Mouse (Mus musculus) forebrain, embryonic 16.5 days (tissue): ENCODE measurements around the gene Espn. TPM values are rescaled to one million over a fixed set of nuclear protein-coding genes. Genes with fewer than 3 reads are reported as not detected.

Experiments
- ATAC-seq: fragments of 200-750 bp; cut with Nextera tagmentation; 2 replicates; pipeline ENCODE4 v1.8.0; 2017; ENCODE audit warnings: mild to moderate bottlenecking, moderate library complexity
- H3K27ac ChIP-seq: fragments of 300-500 bp; sonication (generic); 2 replicates; pipeline ENCODE4 v1.5.1; 2014; ENCODE audit warnings: low read length, control low read depth
- H3K27me3 ChIP-seq: fragments of 300-500 bp; sonication (generic); replicated peaks from 2 replicates; pipeline ENCODE4 v1.6.1; 2014; ENCODE audit warnings: low read length; ENCODE audit not compliant: control insufficient read depth, insufficient read depth
- H3K36me3 ChIP-seq: fragments of 300-500 bp; sonication (generic); 2 replicates; pipeline ENCODE4 v1.6.1; 2014; ENCODE audit not compliant: control insufficient read depth, insufficient read depth
- H3K4me1 ChIP-seq: fragments of 300-500 bp; sonication (generic); replicated peaks from 2 replicates; pipeline ENCODE4 v1.6.1; 2014; ENCODE audit warnings: low read length; ENCODE audit not compliant: control insufficient read depth, insufficient read depth
- H3K4me2 ChIP-seq: fragments of 300-500 bp; sonication (generic); 2 replicates; pipeline ENCODE4 v1.6.1; 2014; ENCODE audit warnings: mild to moderate bottlenecking, low read length, control low read depth
- H3K4me3 ChIP-seq: fragments of 300-500 bp; sonication (generic); replicated peaks from 2 replicates; pipeline ENCODE4 v1.5.1; 2014; ENCODE audit warnings: mild to moderate bottlenecking, low read length, control low read depth
- H3K9ac ChIP-seq: fragments of 300-500 bp; sonication (generic); replicated peaks from 2 replicates; pipeline ENCODE4 v1.6.1; 2014; ENCODE audit warnings: low read depth, low read length, control low read depth
- H3K9me3 ChIP-seq: fragments of 300-500 bp; sonication (generic); 2 replicates; pipeline ENCODE4 v1.6.1; 2016; ENCODE audit warnings: low read length; ENCODE audit not compliant: control insufficient read depth
- WGBS: fragments of 180-500 bp; shearing (Covaris S2); extraction: QIAGEN DNeasy Blood & Tissue Kit; methylation state at CpG from one replicate; pipeline ENCODE4 v1.1.7; 2014; 5-methylcytosine and 5-hydroxymethylcytosine counted together
- polyA plus RNA-seq: library from polyadenylated mRNA; unstranded; fragments of >200 nt; fragmentation: Nextera tagmentation; extraction: Ambion mirVana; gene quantifications from 2 replicates; pipeline ENCODE4 v1.2.1, GENCODE M21; 2015

Espn gene
- polyA plus RNA-seq, 1 experiment from 2014 or later: 0.08 TPM

DNA sequence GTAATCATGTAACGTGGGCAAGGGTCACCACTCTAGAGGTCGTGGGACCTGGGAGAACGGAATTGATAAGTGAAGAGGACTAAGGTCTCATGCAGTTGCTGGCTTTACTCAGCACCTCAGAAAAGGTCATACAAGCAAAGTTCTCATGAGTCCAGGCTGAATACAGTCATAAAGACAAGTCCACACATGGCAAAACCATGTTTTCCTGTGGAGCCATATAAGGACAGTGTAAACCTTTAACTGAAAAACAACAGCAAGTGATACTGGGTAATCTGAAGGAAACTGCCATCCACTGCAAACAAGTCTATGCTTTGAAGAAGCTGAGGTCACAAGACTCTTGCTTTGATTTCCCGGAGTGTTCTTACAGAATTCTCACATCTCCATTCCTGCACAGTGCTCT is 37.5 kb upstream of the Espn start:
- no peak overlapping the region for H3K4me2 ChIP-seq
- H3K36me3 ChIP-seq: no peaks in the 10 kb centered on the region
- H3K9ac ChIP-seq: no peak overlapping the region
- H3K4me3 ChIP-seq: no peak overlapping the region
- 88% methylated on average over 4 of the region's 4 CpGs for WGBS
- no peaks in the 10 kb centered on the region for H3K27me3 ChIP-seq
- H3K27ac ChIP-seq: no peak overlapping the region
- H3K4me1 ChIP-seq: peaks cover 29% of the 10 kb centered on the region
- no peaks in the 10 kb centered on the region for H3K9me3 ChIP-seq
- no peak for ATAC-seq

DNA sequence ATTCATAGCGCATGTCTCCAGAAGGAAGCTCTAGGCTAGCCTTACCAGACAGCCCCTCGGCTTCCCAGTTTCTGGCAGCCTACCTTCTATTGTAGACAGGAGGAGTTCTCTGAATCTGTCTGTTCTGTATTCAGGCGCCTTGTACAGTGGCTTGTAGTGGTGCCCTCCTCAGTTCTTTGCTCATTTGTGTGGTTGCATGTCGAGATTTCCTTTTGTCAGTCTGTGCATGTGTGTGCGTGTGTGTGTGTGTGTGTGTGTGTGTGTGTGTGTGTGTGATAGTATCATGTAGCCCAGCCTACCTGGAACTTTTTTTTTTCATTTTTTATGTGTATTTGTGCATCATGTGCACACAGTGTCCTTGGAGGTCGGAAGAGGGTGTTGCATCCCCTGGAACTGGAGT is 36.9 kb upstream of the Espn start:
- no peak overlapping the region for H3K27ac ChIP-seq
- no peak overlapping the region for H3K4me2 ChIP-seq
- H3K9me3 ChIP-seq: no peaks in the 10 kb centered on the region
- H3K9ac ChIP-seq: no peak overlapping the region
- 89% methylated on average over 6 of the region's 6 CpGs for WGBS
- no peak for ATAC-seq
- H3K36me3 ChIP-seq: no peaks in the 10 kb centered on the region
- no peaks in the 10 kb centered on the region for H3K27me3 ChIP-seq
- H3K4me1 ChIP-seq: peaks cover 34% of the 10 kb centered on the region
- H3K4me3 ChIP-seq: no peak overlapping the region

DNA sequence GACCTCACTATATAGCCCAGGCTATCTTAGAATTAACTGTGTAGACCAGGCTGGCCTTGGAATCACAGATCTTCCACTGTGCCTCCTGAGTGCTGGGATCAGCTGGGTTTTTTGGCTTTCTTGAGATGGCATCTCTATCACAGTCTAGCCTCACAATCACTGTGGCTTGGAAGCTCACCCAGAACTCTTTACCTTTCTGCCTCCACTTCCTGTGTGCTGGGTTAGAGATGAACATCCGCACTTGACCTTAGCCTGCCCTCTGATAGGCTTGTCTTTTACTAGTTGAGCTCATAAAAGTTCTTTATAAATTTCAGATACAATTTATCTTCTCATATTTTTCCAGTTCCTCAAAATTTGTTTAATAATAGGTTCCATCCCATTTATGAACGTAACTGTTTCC is 36.5 kb upstream of the Espn start:
- H3K36me3 ChIP-seq: no peaks in the 10 kb centered on the region
- H3K27me3 ChIP-seq: no peaks in the 10 kb centered on the region
- no peaks in the 10 kb centered on the region for H3K9me3 ChIP-seq
- no peak for ATAC-seq
- H3K4me1 ChIP-seq: peaks cover 34% of the 10 kb centered on the region
- H3K9ac ChIP-seq: no peak overlapping the region
- no peak overlapping the region for H3K4me2 ChIP-seq
- WGBS: 89% methylated on average over 2 of the region's 2 CpGs
- no peak overlapping the region for H3K27ac ChIP-seq
- no peak overlapping the region for H3K4me3 ChIP-seq

DNA sequence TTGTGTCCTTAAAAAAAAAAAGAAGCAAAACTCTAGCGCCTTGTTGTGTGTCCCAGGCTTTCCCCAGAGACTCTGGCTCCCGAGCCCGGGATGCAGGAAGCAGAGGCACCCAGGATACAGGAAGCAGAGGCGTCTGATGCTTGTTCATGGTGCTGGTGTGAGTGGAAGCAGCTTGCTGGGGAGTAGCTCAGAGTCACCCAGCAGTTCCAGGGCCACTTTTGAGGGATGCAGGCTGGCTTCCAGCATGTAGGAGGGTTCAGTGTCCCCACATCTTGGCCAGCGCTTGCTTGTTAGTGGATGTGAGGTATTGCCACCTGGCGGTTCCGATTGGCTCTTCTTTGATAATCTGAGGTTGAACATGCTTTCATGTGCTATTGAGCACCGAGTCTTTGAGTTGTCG is 35.0 kb upstream of the Espn start:
- 81% methylated on average over 9 of the region's 9 CpGs for WGBS
- Histone ChIP-seq H3K4me2 (no peak overlapping the region), H3K27ac (no peak overlapping the region), H3K27me3 (no peaks in the 10 kb centered on the region), H3K4me1 (peaks cover 25% of the 10 kb centered on the region), H3K4me3 (no peak overlapping the region), H3K36me3 (no peaks in the 10 kb centered on the region), H3K9me3 (no peaks in the 10 kb centered on the region), H3K9ac (no peak overlapping the region)
- ATAC-seq: no peak

GRCm38 (mm10) chr4:152186205-152187082 is 34.3 kb upstream of the Espn start:
- no peak overlapping the region for H3K4me3 ChIP-seq

DNA sequence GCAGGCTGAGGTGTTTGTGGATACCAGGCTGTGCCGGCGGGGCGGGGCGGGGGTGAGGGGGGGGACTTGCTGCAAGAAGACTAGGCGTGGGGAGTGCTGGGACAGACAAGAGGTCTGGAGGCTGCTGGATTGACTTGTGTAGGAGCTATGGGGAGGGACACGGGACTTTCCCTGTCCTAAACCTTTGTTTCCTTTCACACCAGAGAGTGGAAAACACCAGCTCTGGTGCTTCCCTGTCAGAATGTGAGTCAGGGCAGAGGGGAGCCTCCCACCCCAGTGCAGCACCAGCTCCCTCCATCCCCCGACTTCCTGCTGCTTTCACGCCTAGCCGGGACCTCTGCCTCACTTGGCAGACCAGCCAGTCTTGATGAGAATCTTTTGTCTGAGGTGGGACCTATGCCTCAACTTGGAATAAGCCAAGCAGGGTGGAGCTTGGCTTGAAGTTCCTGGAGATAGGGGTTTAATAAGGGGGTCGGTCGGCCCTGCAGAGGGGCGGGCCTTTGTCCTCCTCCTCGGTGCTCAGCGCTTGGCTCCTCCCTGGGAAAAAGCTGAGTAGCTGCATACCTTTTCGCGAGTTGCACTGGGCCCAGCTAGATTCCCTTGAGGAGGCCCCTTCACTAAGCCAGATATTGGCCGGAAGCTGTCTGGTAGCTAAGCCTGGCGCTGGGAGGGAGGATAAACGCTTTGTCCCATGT is 33.5 kb upstream of the Espn start:
- WGBS: 3% methylated on average over 19 of the region's 19 CpGs
- peak overlapping the region; percentile 28 for H3K9ac ChIP-seq
- H3K36me3 ChIP-seq: no peaks in the 10 kb centered on the region
- peak overlapping the region; percentile 64 for H3K27ac ChIP-seq
- no peaks in the 10 kb centered on the region for H3K27me3 ChIP-seq
- no peak overlapping the region for H3K4me3 ChIP-seq
- peak; percentile 70 for ATAC-seq
- peak overlapping the region; percentile 30 for H3K4me2 ChIP-seq
- H3K4me1 ChIP-seq: peaks cover 25% of the 10 kb centered on the region
- H3K9me3 ChIP-seq: no peaks in the 10 kb centered on the region

More at GRCm38 (mm10) chr4:152186205-152187082, 34.3 kb upstream of the Espn start:
- WGBS: 30% methylated on average over 14 of the region's 14 CpGs
- Histone ChIP-seq H3K9me3 (no peaks in the 10 kb centered on the region), H3K27me3 (no peaks in the 10 kb centered on the region), H3K27ac (peak overlapping the region; percentile 64; the same call in 1 of the 2 replicates), H3K4me2 (peak overlapping the region; percentile 30), H3K9ac (peak overlapping the region; percentile 28), H3K36me3 (no peaks in the 10 kb centered on the region), H3K4me1 (peaks cover 25% of the 10 kb centered on the region)
- no peak for ATAC-seq

DNA sequence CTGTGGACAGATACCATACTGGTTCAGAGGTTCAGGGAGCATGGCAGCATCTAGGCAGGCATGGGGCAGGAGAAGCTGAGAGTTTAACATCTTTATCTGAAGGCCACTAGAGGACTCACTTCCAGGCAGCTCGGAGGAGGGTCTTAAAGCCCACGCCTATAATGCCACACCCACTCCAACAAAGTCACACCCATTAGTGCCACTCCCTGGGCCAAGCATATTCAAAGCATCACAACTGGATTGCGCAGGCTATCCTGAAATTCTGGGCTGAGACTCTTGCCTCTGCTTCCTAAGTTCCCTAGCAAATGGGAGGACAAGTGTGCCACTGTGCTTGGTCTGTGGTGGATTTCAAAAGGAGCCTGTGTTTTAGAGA is 33.0 kb upstream of the Espn start:
- peak overlapping the region; percentile 30 for H3K4me2 ChIP-seq
- H3K36me3 ChIP-seq: no peaks in the 10 kb centered on the region
- ATAC-seq: peak; percentile 47
- H3K4me1 ChIP-seq: peaks cover 27% of the 10 kb centered on the region
- peak overlapping the region; percentile 28; the same call in 1 of the 2 replicates for H3K9ac ChIP-seq
- 6% methylated on average over 3 of the region's 3 CpGs for WGBS
- no peaks in the 10 kb centered on the region for H3K27me3 ChIP-seq
- H3K4me3 ChIP-seq: no peak overlapping the region
- peak overlapping the region; percentile 64 for H3K27ac ChIP-seq
- no peaks in the 10 kb centered on the region for H3K9me3 ChIP-seq

DNA sequence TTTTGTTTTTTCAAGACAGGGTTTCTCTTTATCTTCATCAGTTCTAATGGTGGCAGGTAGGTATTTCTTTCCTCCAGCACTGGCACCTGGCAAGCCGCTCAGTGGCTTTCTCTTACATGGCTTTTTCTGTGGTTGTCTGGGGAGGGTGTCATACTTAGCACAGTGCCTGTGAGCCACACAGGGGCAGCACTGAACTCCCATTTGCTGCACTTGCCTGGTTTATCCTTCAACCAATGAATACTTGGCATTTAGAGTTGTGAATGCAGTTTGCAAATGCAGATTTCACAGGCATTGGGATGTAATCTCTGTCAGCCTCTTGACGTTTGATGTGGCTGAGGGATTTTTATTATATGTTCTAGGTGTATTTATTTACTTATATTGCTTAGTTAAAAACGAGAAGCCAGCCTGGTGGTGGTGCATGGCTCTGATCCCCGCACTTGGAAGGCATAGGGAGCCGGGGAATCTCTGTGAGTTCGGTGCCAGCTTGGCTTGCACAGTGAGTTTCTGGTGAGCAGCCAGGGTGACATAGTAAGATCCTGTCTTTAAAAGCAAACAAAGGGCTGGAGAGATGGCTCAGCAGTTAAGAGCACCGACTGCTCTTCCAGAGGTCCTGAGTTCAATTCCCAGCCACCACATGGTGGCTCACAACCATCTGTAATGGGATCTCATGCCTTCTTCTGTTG is 32.3 kb upstream of the Espn start:
- peak overlapping the region; percentile 64 for H3K27ac ChIP-seq
- H3K4me1 ChIP-seq: peaks cover 34% of the 10 kb centered on the region
- no peak overlapping the region for H3K4me2 ChIP-seq
- no peak overlapping the region for H3K9ac ChIP-seq
- no peaks in the 10 kb centered on the region for H3K36me3 ChIP-seq
- 36% methylated on average over 7 of the region's 7 CpGs for WGBS
- ATAC-seq: peak; percentile 57; the same call in 1 of the 2 replicates
- H3K9me3 ChIP-seq: no peaks in the 10 kb centered on the region
- no peaks in the 10 kb centered on the region for H3K27me3 ChIP-seq
- H3K4me3 ChIP-seq: no peak overlapping the region

- WGBS: 88% methylated on average over 10 of the region's 10 CpGs
- peaks cover 44% of the 10 kb centered on the region for H3K4me1 ChIP-seq
- no peak overlapping the region for H3K4me2 ChIP-seq
- H3K27me3 ChIP-seq: no peaks in the 10 kb centered on the region
- ATAC-seq: no peak
- H3K9ac ChIP-seq: no peak overlapping the region
- H3K4me3 ChIP-seq: no peak overlapping the region
- H3K9me3 ChIP-seq: no peaks in the 10 kb centered on the region
- H3K36me3 ChIP-seq: no peaks in the 10 kb centered on the region
- H3K27ac ChIP-seq: no peak overlapping the region
Observed at GRCm38 (mm10) chr4:152182205-152182604, 30.0 kb upstream of the Espn start.
